Mouse (Mus musculus) liver, embryonic 14.5 days (tissue): ENCODE results near the gene Smpd3.

ENCODE experiments used
- CTCF ChIP-seq: IDR thresholded peaks from 2 replicates; pipeline ENCODE4 v1.5.1; 2016; ENCODE audit warnings: antibody characterized with exemption, low read depth, control low read depth
- EP300 ChIP-seq: IDR thresholded peaks from 2 replicates; pipeline ENCODE4 v1.6.1; 2016; ENCODE audit warnings: antibody characterized with exemption, low read depth

DNA sequence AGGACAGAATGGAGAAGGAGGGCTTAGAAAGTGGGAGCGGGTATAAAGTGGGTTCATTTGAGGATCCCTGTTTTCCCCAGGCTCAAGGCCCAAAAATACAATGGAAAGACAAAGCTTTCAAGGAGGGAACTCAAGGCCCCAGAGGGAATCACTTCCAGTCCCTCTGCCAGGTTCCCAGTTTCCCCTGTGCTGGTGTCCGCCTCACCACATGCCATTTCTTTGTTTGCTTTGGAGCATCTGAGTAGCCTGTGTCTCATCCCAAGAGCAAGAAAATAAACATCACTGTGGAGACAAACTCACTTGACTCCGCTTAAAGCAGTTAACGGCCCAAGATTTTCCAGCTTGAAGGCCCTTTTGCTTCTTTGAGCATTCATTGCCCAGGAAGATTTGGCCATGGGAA is 20.7 kb downstream of the Smpd3 start:
- no peak for TF ChIP-seq EP300
- no peak for TF ChIP-seq CTCF
